Comparison of ENCODE assay signal across 18 mouse cellular contexts in genomic region chrX:14960294-14960693, GRCm38 (mm10).
"Had no signal": no experiment of that assay in that cellular context is flagged by ENCODE, and none has a peak within 500 bp of the region (broad histone marks: within the 10 kb centered on the region; RNA-seq: fewer than 3 reads in every experiment).

No protein-coding gene starts in this region.

- H3K9ac ChIP-seq: lung, embryonic 14.5 days; midbrain, embryonic 12.5 days; neural tube, embryonic 13.5 days; neural tube, embryonic 15.5 days had no signal

- DNase-seq: lung, adult 18-20 months; lung, embryonic 14.5 days; lung, postnatal 4 days; midbrain, embryonic 14.5 days; retina, postnatal 1 day; right cerebral cortex, adult 18-20 months; right cerebral cortex, postnatal 25 days; right cerebral cortex, postnatal 4 days; spleen, adult 18-20 months; thymus, adult 18-20 months; thymus, postnatal 14 days; thymus, postnatal 36 days had no signal

- ATAC-seq: midbrain, embryonic 16.5 days had no signal

- H3K27me3 ChIP-seq: midbrain, embryonic 12.5 days; neural tube, embryonic 13.5 days; neural tube, embryonic 15.5 days had no signal

- H3K4me1 ChIP-seq: midbrain, embryonic 10.5 days; midbrain, embryonic 12.5 days; neural tube, embryonic 13.5 days; neural tube, embryonic 15.5 days had no signal

- H3K27ac ChIP-seq: midbrain, embryonic 10.5 days; midbrain, embryonic 12.5 days; neural tube, embryonic 13.5 days; neural tube, embryonic 15.5 days had no signal

- H3K9me3 ChIP-seq: midbrain, embryonic 10.5 days; midbrain, embryonic 12.5 days; neural tube, embryonic 13.5 days; neural tube, embryonic 15.5 days had no signal

- H3K4me2 ChIP-seq: lung, embryonic 14.5 days; midbrain, embryonic 12.5 days; neural tube, embryonic 13.5 days; neural tube, embryonic 15.5 days had no signal

- H3K4me3 ChIP-seq: midbrain, embryonic 10.5 days; midbrain, embryonic 12.5 days; myocyte; neural tube, embryonic 13.5 days; neural tube, embryonic 15.5 days had no signal

- H3K36me3 ChIP-seq: midbrain, embryonic 10.5 days; midbrain, embryonic 12.5 days; neural tube, embryonic 13.5 days; neural tube, embryonic 15.5 days had no signal
